ENCODE assay signal across 8 mouse cellular contexts in genomic region chr9:13245481-13245880, GRCm38 (mm10). TPM values are rescaled to one million over a fixed set of nuclear protein-coding genes. Genes with fewer than 3 reads are reported as not detected.
DNase-seq lines count a peak whose midpoint lies in the region; ATAC-seq and TF ChIP-seq lines count a peak whose summit lies in the region.

Gene Jrkl, minus strand, starts transcription at chr9:13245829.

- H3K4me2 ChIP-seq in hindbrain, postnatal 0 days (ENCODE audit: low read depth, low read length), result peak within 1 kb of the TSS; percentile 53

- intact Hi-C loops in left cerebral cortex, postnatal 10 days (cut with DNase I), result loop anchor here (10.0 kb wide), 1 partner anchor 409 kb away; no protein-coding TSS in a partner anchor

- H3K36me3 ChIP-seq in hindbrain, postnatal 0 days (ENCODE audit: insufficient read depth, low read length), result no peaks in the 10 kb centered on the region
- no peaks in the 10 kb centered on the region for H3K36me3 ChIP-seq in megakaryocyte, embryonic 14.5 days (replicated peaks; ENCODE audit: low read length)

- H3K9ac ChIP-seq in hindbrain, postnatal 0 days (replicated peaks; ENCODE audit: low read length), result peak within 1 kb of the TSS; percentile 22

- no peak for DNase-seq in Patski (ENCODE audit: low read depth, low spot score)
- peak; percentile 70 for DNase-seq in cerebellum, adult 9-11 months
- DNase-seq in frontal cortex, postnatal 36 days (ENCODE audit: low spot score in 2 of 2), result peak; percentile 26 to 33
- peak; percentile 49 for DNase-seq in hindbrain, postnatal 0 days (ENCODE audit: low spot score)
- DNase-seq in left cerebral cortex, postnatal 10 days (ENCODE audit: extremely low spot score in 1 of 2, low spot score in 2 of 2), result peak; percentile 23 to 27
- DNase-seq in right cerebral cortex, adult 2 months (ENCODE audit: low spot score in 2 of 2), result peak; percentile 8 to 28
- DNase-seq in urinary bladder, postnatal 36 days (ENCODE audit: low spot score in 2 of 2), result peak; percentile 26 to 36

- in situ Hi-C loops in Patski (cut with MboI; ENCODE audit: low pct_unique_long_range_greater_than_20kb), result no loop called here

- peak within 1 kb of the TSS; percentile 45; the same call in 1 of the 2 replicates for H3K27ac ChIP-seq in hindbrain, postnatal 0 days

- H3K27me3 ChIP-seq in Patski, result no peaks in the 10 kb centered on the region
- H3K27me3 ChIP-seq in hindbrain, postnatal 0 days (ENCODE audit: insufficient read depth, low read length), result no peaks in the 10 kb centered on the region
- no peaks in the 10 kb centered on the region for H3K27me3 ChIP-seq in megakaryocyte, embryonic 14.5 days (replicated peaks)

- TF ChIP-seq CTCF in Patski (IDR thresholded peaks at IDR 0.05), result no peak
- TF ChIP-seq CTCF in hindbrain, postnatal 0 days (IDR thresholded peaks at IDR 0.05; ENCODE audit: low read depth), result no peak

- peaks cover 10% of the 10 kb centered on the region; the same call in 1 of the 2 replicates for H3K4me1 ChIP-seq in hindbrain, postnatal 0 days (ENCODE audit: insufficient read depth, low read length)
- H3K4me1 ChIP-seq in megakaryocyte, embryonic 14.5 days, result peaks cover 33% of the 10 kb centered on the region

- 6% methylated on average over 10 of the region's 10 CpGs for WGBS in hindbrain, postnatal 0 days

- ATAC-seq in Patski, result peak; percentile 28
- no peak for ATAC-seq in hindbrain, postnatal 0 days

- H3K9me3 ChIP-seq in hindbrain, postnatal 0 days (ENCODE audit: low read length), result no peaks in the 10 kb centered on the region
- no peaks in the 10 kb centered on the region for H3K9me3 ChIP-seq in megakaryocyte, embryonic 14.5 days

- POLR2A ChIA-PET in Patski (lab: Charles Lee), result no interaction called here

- CTCF ChIA-PET in Patski (lab: Charles Lee), result no interaction called here

- H3K4me3 ChIP-seq in hindbrain, postnatal 0 days (ENCODE audit: low read length), result peak within 1 kb of the TSS; percentile 57
- peak within 1 kb of the TSS; percentile 99 for H3K4me3 ChIP-seq in megakaryocyte, embryonic 14.5 days (replicated peaks)

RNA-seq across cellular contexts. Expression of gene Jrkl, which starts in this region (rescaled TPM):
- 8.8 TPM for polyA plus RNA-seq in Patski (2021)
- 2.8 and 3.6 TPM in 2 replicates for total RNA-seq in hindbrain, postnatal 0 days (2014; rRNA removed)
- 4.1 and 5.5 TPM in 2 replicates for polyA plus RNA-seq in hindbrain, postnatal 0 days (2015; fragmentation: Nextera tagmentation; extraction: Ambion mirVana)
- total RNA-seq in left cerebral cortex, postnatal 10 days (2021), result 1 to 10 TPM; 9.1 to 9.2 TPM
- not detected in 2 replicates for polyA plus RNA-seq in megakaryocyte, embryonic 14.5 days (2012; ENCODE audit: insufficient read depth, low replicate concordance)
